Mouse (Mus musculus) ES-Bruce4 (cell line): ENCODE measurements at regions not wholly inside any gene's neighbourhood (a gene's known extent, or its start where the extent isn't known, plus 50 kb on each side); places are given as distances from the start of the nearest gene placed in this dataset.

ENCODE experiments used
- H3K27ac ChIP-seq: 2 replicates; pipeline ENCODE4 v1.5.1; 2012; ENCODE audit warnings: low read length, inconsistent platforms; ENCODE audit not compliant: insufficient read depth
- H3K27me3 ChIP-seq: 2 replicates; pipeline ENCODE4 v1.6.1; 2012; ENCODE audit warnings: mild to moderate bottlenecking, low read length, inconsistent platforms; ENCODE audit not compliant: control insufficient read depth, poor library complexity, insufficient read depth, severe bottlenecking
- H3K36me3 ChIP-seq: 2 replicates; pipeline ENCODE4 v1.6.1; 2012; ENCODE audit warnings: inconsistent platforms, mild to moderate bottlenecking, low read length, moderate library complexity; ENCODE audit not compliant: control insufficient read depth, poor library complexity, insufficient read depth, severe bottlenecking
- H3K4me1 ChIP-seq: one replicate; pipeline ENCODE4 v1.8.1; 2011; ENCODE audit warnings: low read length; ENCODE audit not compliant: control insufficient read depth, insufficient read depth
- H3K4me3 ChIP-seq: 2 replicates; pipeline ENCODE4 v1.5.1; 2011; ENCODE audit warnings: low read depth, mild to moderate bottlenecking, low read length
- H3K9ac ChIP-seq: 2 replicates; pipeline ENCODE4 v1.6.1; 2012; ENCODE audit warnings: low read depth, mild to moderate bottlenecking, inconsistent platforms; ENCODE audit not compliant: poor library complexity, severe bottlenecking
- H3K9me3 ChIP-seq: replicated peaks from 2 replicates; pipeline ENCODE4 v1.6.1; 2012; ENCODE audit warnings: mild to moderate bottlenecking, low read length, inconsistent platforms; ENCODE audit not compliant: control insufficient read depth, poor library complexity, insufficient read depth, severe bottlenecking
- CTCF ChIP-seq: IDR thresholded peaks from one replicate; pipeline ENCODE4 v1.8.1; 2011; ENCODE audit warnings: low read depth, low read length
- EP300 ChIP-seq: IDR thresholded peaks from 2 replicates; pipeline ENCODE4 v1.6.1; 2011; ENCODE audit warnings: low read depth, low read length; ENCODE audit not compliant: insufficient read depth
- POLR2A ChIP-seq: IDR thresholded peaks from one replicate; pipeline ENCODE4 v1.8.1; 2011; ENCODE audit warnings: low read length; ENCODE audit not compliant: insufficient read depth

DNA sequence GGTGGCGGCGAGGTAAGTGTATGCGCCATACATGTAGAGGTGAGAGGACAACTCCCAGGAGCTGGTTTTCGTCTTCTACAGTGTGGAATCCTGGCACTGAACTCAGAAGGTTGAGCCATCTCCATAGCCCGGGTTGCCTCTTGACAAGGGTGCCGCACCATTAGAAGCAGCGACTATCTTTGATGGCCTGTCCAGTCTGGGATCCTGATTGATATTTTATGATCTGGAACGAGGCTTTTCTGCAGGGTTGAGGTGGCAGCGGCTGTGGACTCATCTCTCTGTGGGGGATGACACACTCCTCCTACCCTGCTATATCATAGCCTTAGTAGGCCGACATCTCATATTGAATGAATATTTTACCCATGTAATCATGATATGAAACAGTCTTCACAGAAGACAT, 191.0 kb upstream of the Fam241a start:
- no peak for TF ChIP-seq POLR2A
- TF ChIP-seq EP300, result no peak
- TF ChIP-seq CTCF, result no peak
- Histone ChIP-seq H3K27ac (no peak overlapping the region), H3K9me3 (no peaks in the 10 kb centered on the region), H3K9ac (no peak overlapping the region), H3K4me1 (no peaks in the 10 kb centered on the region), H3K4me3 (no peak overlapping the region), H3K36me3 (no peaks in the 10 kb centered on the region), H3K27me3 (no peaks in the 10 kb centered on the region)

DNA sequence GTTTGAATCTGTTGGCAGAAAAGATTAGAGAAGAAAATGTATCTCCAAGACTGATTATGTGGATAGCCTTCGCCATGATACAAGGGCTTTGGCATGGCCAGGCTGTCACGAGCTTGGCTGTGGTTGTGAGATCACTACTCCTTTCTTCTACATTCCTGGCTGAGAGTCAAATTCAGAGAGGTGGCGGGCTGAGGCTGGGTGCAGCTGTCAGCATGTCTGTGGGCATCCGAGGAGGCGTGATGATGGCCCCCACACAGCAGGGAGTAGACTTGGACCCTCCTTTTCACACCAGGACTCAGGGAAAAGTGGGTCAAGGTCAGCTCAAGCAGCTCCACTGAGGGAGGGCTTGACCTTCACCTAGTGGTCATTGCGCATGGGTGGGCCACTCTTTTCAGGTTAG, 186.3 kb upstream of the Fam241a start:
- H3K9me3 ChIP-seq, result no peaks in the 10 kb centered on the region
- no peaks in the 10 kb centered on the region for H3K4me1 ChIP-seq
- no peaks in the 10 kb centered on the region for H3K36me3 ChIP-seq
- H3K27me3 ChIP-seq, result no peaks in the 10 kb centered on the region
- no peak overlapping the region for H3K4me3 ChIP-seq
- no peak for TF ChIP-seq EP300
- no peak for TF ChIP-seq POLR2A
- no peak for TF ChIP-seq CTCF
- no peak overlapping the region for H3K27ac ChIP-seq
- no peak overlapping the region for H3K9ac ChIP-seq

DNA sequence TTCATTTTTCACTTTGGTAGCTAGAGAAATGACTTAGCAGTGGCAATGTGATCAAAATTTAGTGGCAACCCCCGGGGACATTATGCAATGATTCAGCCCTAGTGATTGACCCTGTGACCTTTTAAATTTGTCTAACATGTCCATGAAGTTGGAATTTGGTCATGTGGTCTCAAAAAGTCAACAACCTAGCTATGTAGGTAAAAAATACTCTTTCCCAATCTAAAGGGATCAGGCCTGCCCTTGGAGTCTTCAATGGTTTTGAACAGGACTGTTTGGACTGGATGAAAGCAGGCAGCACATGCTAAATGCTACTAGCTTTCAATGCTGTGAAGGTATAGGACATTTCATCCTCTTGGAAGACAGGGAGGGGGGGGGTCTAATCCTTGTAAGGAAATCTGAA, 185.3 kb upstream of the Fam241a start:
- H3K27me3 ChIP-seq, result no peaks in the 10 kb centered on the region
- no peak overlapping the region for H3K27ac ChIP-seq
- H3K4me3 ChIP-seq, result no peak overlapping the region
- H3K9me3 ChIP-seq, result no peaks in the 10 kb centered on the region
- no peaks in the 10 kb centered on the region for H3K36me3 ChIP-seq
- TF ChIP-seq EP300 (no peak), POLR2A (no peak), CTCF (no peak)
- H3K9ac ChIP-seq, result no peak overlapping the region
- H3K4me1 ChIP-seq, result no peaks in the 10 kb centered on the region

GRCm38 (mm10) chr3:128067861-128068260, 171.7 kb upstream of the Fam241a start:
- H3K4me1 ChIP-seq, result no peaks in the 10 kb centered on the region
- TF ChIP-seq CTCF (no peak), POLR2A (no peak), EP300 (no peak)
- no peaks in the 10 kb centered on the region for H3K9me3 ChIP-seq
- H3K36me3 ChIP-seq, result no peaks in the 10 kb centered on the region
- H3K27ac ChIP-seq, result no peak overlapping the region
- H3K9ac ChIP-seq, result no peak overlapping the region
- H3K4me3 ChIP-seq, result no peak overlapping the region
- no peaks in the 10 kb centered on the region for H3K27me3 ChIP-seq

DNA sequence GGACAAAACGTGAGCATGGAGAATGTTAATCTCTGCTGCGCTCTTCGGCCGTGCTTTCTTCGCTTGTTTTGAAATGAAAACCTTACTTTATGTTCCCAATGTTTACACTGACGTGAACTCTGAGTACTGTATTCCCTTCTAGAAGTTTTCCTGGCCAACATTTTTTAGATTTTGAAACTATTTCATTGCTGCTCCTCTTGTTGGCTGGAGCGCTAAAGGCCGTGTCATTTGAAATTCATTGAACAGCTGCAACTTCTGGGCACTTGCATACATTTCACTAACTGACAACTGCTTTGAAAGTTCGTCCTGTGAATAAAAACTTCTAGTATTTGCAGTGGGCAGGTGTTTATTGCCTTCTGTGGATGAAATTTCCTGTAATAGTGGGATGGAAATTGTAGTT, 157.9 kb upstream of the Fam241a start:
- Histone ChIP-seq H3K9me3 (no peaks in the 10 kb centered on the region), H3K27ac (no peak overlapping the region), H3K4me3 (no peak overlapping the region), H3K9ac (no peak overlapping the region), H3K4me1 (no peaks in the 10 kb centered on the region), H3K27me3 (no peaks in the 10 kb centered on the region), H3K36me3 (no peaks in the 10 kb centered on the region)
- TF ChIP-seq CTCF, result no peak
- no peak for TF ChIP-seq POLR2A
- no peak for TF ChIP-seq EP300

DNA sequence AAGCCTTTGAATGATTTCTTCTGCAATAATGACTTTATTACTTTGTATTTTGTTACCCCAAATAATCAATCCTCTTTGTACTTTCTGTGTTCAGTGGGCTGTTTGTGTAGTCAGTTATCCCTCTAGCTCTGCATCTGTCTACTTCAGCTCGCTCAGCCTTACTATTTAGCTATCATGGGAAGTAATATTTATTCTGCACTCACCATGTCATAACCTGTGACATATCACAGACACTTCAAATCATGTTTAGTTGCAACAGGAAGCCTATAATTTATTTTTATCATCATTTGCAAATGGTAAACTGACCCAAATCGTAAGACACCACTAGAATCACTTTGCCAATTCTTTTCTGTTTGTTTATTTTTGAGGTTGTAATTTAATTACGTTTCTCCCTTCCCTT, 147.6 kb upstream of the Fam241a start:
- no peaks in the 10 kb centered on the region for H3K4me1 ChIP-seq
- no peaks in the 10 kb centered on the region for H3K36me3 ChIP-seq
- TF ChIP-seq POLR2A (no peak), CTCF (no peak), EP300 (no peak)
- no peak overlapping the region for H3K9ac ChIP-seq
- no peak overlapping the region for H3K4me3 ChIP-seq
- H3K9me3 ChIP-seq, result no peaks in the 10 kb centered on the region
- H3K27me3 ChIP-seq, result no peaks in the 10 kb centered on the region
- H3K27ac ChIP-seq, result no peak overlapping the region
